Mouse (Mus musculus) erythroid progenitor cell, adult 5-6 weeks (primary cell): ENCODE data around the gene Mgat4e. TPM values are rescaled to one million over a fixed set of nuclear protein-coding genes. Genes with fewer than 3 reads are reported as not detected.
A peak's percentile ranks its signal among the peaks of the same experiment; 100 is the strongest.
"Not testable (repeated sequence)": the region's sequence is repeated elsewhere in the genome, so short reads cannot be mapped to it uniquely, and the experiment has no call there.

Experiments
- ATAC-seq: replicated peaks from 2 replicates; pipeline ENCODE4 v1.8.0; 2016; ENCODE audit warnings: moderate number of reproducible peaks, mild to moderate bottlenecking, moderate TSS enrichment, inconsistent platforms; ENCODE audit not compliant: poor library complexity, low FRiP score, severe bottlenecking
- total RNA-seq, 2 experiments: library from RNA; stranded (forward) in 1 of 2; stranded (reverse) in 1 of 2; fragments of 150-400 nt in 1 of 2; fragments of 186-747, 209-891 nt in 1 of 2; gene quantifications; 2 replicates each; pipeline versions ENCODE4 v1.2.3 to v1.2.4; 2015 to 2017; ENCODE audit warnings: low replicate concordance in 2 of 2

The Mgat4e gene
- total RNA-seq, 2 experiments from 2014 or later, result not detected

DNA sequence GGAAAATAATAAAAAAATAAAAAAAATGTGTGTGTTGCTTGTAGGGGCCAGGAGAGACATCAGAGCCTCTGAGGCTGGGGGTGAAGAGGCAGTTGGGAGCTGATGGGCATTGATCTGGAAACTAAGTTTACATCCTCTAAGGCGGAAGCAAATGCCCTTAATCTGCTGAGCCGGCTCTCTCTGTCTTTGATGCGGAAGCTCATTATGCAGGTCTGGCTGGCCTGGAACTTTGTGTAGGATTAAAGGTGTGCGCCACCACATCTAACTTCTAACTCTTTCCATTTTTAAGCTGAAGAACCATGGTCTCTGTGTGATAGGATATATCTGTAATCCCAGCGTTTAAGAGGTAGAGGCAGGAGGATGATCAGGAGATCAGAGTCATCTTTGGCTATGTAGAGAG is 9.0 kb upstream of the Mgat4e start:
- ATAC-seq, result no peak

DNA sequence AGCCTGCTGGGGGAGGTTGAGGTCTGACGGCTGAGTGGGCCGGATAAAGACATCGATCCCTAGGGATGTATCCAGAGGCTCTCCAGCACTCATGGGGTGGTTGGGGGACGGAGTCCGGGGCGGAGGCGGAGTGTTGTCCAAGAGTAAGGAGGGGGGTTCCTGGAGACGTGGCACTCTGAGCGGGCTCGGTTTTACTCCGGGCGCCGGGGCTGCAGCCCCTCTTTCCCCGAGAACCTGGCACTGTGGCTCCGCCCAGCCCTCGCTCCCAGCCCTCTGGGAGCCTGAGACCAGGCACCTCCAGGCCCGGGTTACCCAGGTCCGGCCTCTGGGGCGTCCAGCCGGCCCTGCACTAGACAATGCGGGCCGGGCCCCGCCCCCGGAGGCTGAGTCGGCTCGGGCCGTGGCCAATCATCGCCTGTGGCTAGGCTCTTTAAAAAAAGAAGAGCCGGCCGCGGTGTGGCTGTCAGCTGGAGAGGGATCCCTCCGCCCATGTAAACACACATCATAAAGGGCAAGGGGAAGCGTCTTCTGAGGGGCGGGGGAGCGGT is 7.3 kb upstream of the Mgat4e start:
- peak; percentile 85 for ATAC-seq

- peak; percentile 12 for ATAC-seq
Measured at GRCm38 (mm10) chr1:134555871-134556670, 6.6 kb upstream of the Mgat4e start.

- ATAC-seq, result no peak
Measured at GRCm38 (mm10) chr1:134555240-134555870, 5.9 kb upstream of the Mgat4e start.

GRCm38 (mm10) chr1:134552396-134552795 is 2.9 kb upstream of the Mgat4e start:
- no peak for ATAC-seq

DNA sequence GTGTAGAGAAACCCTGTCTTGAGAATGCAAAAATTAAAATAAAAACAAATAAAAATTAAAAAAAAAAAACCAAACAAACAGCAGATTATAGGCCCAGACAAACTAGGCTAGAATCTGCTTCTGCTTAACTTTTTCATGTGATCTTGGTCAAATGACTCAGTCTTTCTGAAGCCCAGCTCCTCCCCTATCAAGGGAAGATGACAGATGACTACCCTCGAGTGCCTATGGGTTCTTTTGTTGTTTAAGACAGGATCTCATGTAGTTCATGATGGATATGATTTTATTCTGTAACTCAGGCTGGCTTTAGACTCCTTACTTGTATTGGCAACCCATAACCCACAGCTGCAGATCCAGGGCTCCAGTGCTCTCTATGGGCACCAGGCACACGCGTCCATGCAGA is 2.4 kb upstream of the Mgat4e start:
- no peak for ATAC-seq

- ATAC-seq, result no peak
Measured at GRCm38 (mm10) chr1:134548231-134548630, 1.3 kb downstream of the Mgat4e start.

- no peak for ATAC-seq
Measured at GRCm38 (mm10) chr1:134540610-134541009, 8.9 kb downstream of the Mgat4e start.

GRCm38 (mm10) chr1:134535513-134535912 is 14.0 kb downstream of the Mgat4e start:
- ATAC-seq, result peak; percentile 70

DNA sequence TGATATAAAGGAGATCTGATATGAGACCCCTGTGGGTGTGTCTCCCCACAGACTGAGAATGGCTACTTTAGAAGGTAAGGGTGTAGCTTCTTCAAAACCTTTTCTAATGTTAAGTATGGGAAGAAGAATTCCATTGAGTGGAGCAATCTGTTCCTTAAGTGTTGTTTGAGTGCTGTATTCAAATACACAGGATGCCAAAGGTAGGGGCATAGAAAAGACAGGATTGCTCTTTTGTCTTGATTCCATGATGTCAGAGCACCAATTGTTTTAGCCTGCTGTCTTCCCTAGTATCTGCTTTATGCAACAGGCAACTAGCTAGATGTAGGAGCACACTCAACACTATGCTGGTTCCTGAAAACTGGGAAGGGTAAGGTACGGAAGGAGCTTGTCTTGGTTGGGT is 14.4 kb downstream of the Mgat4e start:
- no peak for ATAC-seq

- not testable (repeated sequence) for ATAC-seq
Measured at GRCm38 (mm10) chr1:134533710-134534109, 15.8 kb downstream of the Mgat4e start.

DNA sequence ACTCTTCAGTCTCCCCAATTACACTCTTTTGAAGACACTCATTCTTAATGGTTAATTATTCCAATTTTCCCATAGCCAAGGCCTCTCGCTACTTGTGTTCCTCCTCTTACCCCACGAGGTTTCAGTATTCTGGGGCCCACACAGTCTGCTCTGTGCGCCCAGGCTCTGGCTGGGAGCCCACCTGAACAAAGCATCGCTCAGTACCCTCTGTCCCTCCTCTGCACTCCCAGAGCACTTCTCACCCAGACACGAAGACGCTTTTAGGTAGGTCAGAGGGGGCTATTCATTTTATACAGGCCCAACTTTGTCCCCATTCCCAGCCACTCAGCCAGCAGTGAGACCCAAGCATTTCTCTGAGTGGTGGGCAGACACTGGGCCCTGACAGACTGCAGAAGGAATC is 18.9 kb downstream of the Mgat4e start:
- no peak for ATAC-seq

DNA sequence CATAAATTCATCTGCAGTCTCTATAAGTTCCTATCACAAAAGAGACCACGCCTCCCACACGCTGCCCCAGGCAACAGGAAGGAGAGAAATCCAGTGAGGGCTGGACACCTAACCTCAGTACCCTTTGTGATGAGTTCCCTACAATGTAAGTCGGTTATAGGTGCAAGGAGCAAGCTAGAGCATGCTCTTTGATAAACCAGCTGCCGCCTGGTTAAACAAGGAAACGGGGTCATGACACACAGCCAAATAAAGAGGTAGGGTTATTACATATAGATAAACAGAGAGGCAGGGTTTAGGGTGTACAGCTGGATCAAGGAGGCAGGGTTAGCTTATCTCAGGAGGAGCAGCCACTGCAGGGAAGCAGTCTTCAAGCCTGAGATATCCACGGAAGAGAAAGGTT is 22.7 kb downstream of the Mgat4e start:
- ATAC-seq, result peak; percentile 95

DNA sequence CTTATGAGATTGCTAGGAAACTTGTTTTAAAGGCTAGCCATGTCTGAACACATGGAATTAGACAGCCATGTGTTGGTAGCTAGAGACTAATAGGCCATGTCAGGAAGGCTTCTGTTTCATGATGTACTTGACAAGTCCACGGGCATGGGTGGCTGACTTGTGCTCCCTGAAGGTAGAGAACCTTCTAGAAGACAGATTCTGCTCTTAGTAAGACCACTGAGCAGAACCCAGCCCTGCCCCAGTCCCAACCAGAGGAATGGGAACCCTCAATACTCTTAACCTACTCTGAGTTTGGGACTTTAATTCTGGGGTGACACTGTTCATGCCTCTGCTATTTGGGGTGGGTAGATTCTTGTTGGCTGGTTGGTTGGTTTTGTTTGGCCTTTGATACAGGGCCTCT is 24.5 kb downstream of the Mgat4e start:
- ATAC-seq, result no peak

- no peak for ATAC-seq
Measured at GRCm38 (mm10) chr1:134524424-134524823, 25.1 kb downstream of the Mgat4e start.

- ATAC-seq, result no peak
Measured at GRCm38 (mm10) chr1:134522325-134522724, 27.2 kb downstream of the Mgat4e start.

DNA sequence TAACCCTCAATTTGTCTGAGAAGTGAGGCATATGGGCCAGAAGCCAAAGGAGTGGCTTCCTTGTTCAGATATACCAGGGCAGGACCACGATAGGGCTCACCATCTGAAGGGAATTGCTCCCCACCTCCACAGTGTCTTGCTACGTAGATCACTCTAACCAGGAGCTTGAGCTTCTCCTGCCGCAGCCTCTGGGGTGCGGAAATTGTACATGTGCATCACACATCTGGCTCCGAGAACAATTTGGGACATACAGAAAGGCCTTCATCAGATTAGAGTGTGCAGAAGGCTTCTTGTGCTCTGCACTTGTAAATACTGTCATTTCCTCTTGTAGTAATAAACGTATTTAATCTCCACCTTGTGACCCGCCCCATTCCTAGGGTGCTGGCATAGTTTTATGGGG is 28.3 kb downstream of the Mgat4e start:
- ATAC-seq, result peak; percentile 65

DNA sequence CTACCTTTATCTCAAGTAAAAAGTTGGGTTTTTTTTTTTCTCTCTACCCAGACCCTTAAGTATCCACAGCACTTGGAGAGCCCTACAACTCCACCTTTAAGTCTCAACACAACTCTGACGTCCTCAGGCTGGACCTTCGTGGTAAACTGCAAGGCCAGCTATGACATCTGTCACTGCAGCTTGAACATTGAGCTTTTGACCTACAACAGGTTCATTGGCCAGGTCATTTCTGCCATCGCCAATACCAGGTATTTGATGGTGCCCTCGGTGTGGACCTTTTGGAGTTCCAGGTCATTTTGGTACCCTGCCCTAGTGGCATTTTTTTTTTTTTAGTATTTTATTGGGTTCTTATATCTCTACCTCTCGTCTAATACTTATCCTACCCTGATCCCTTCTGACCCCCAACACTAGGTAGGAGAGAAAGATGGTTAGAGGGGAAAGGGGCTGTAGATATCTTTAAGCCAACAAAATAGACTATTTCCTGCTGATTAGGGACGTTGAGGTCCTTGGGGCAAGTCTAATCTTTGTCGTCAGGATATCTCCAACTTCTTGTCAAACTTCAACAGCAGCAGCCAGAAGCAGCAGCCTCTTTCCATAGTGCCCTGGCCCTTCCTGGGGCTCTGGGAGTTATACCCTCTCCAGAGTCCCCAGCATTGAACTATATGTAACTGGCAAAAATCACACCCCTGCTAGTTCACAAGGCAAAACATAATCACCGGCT is 29.3 kb downstream of the Mgat4e start:
- ATAC-seq, result no peak

- ATAC-seq, result not testable (repeated sequence)
Measured at GRCm38 (mm10) chr1:134519201-134519600, 30.3 kb downstream of the Mgat4e start.

DNA sequence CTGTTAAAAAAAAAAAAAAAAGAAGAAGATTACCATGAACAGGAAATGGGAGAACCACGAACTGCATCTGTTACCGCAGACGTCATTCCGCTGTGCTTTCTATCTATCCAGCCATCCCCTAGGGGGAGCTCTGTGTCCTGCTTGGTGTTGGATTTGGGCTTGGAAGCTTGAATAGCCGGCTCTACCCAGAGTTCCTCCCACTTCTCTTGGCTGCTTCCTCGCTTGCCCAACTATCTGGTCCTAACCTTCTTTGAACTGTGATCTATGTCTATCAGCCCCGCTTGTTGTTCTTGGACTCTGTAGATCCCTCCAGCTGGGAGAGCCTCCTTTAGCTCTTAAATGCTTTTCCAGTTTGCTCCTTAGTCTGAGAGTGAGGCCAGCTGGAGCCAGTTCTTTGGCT is 30.8 kb downstream of the Mgat4e start:
- ATAC-seq, result peak; percentile 88

DNA sequence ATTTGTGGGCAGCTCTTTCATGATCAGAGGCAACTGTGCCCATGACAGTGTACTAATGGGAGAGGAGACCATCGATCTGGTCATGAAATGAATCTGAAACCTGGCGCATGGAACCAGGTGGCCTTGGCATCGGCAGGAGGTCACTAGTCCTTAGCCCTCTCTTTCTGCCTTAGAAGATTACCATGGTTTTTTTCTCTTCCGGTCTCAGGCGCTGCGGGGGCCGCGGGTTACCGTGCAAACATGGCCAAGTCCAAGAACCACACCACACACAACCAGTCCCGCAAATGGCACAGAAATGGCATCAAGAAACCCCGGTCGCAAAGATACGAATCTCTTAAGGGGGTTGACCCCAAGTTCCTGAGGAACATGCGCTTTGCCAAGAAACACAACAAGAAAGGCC is 31.6 kb downstream of the Mgat4e start:
- not testable (repeated sequence) for ATAC-seq
